Mouse (Mus musculus) spleen, embryonic (tissue): ENCODE measurements around the gene Mfsd12.

Experiments
- CTCF ChIA-PET: fragments of 350-600 bp; sonication (Branson Sonifier 250); formaldehyde crosslinking; loops from one replicate; lab custom pipeline; 2022; lab: Charles Lee

Mfsd12 gene

DNA sequence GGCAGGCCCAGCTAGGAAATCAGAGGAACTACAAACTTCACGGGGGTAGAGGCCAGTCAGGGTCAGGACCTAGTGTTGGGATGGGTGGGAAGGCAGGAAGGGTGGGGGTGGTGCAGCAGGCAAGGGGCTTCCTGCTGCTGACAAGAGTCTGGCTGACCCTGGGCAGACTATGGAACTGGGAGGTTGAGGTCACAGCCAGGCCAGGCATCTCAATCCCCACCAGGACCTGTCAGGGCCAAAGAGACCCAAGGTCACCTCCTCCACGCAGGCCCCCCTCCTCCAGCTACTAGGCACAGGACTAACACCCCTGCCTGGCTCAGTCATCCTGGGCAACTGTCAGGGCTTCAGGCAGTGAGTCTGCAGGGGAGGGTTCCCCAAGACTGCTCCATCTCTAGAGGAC lies 29.3 kb upstream of the Mfsd12 start:
- CTCF ChIA-PET: interaction anchor here (0.6 kb wide), 1 partner anchor 39 kb away, joined by 7 read pairs; no protein-coding TSS in a partner anchor

DNA sequence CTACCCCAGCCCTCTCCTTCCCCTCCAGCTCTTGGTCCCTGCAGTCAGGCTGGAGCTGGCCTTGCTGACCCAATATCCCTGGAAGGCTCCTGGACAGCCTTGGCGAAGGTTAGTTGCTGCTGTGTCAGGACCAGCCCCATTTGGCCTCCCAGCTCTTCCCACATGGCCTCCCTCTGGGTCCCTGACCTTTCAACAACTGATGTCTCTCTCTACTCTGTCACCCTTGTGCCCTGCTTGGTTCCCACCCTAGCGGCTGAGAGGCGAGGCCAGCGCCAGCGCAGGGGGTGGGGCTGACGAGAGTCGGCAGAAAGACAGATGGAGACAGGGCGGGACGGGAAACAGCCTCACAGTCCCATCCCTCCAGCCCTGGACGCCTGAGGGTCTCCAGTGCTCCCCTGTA lies 28.9 kb upstream of the Mfsd12 start, which contains the start of gene Tbxa2r:
Gene Tbxa2r, plus strand, starts transcription at position 346 of the 400 bp plus-strand sequence.
- CTCF ChIA-PET: no interaction called here

DNA sequence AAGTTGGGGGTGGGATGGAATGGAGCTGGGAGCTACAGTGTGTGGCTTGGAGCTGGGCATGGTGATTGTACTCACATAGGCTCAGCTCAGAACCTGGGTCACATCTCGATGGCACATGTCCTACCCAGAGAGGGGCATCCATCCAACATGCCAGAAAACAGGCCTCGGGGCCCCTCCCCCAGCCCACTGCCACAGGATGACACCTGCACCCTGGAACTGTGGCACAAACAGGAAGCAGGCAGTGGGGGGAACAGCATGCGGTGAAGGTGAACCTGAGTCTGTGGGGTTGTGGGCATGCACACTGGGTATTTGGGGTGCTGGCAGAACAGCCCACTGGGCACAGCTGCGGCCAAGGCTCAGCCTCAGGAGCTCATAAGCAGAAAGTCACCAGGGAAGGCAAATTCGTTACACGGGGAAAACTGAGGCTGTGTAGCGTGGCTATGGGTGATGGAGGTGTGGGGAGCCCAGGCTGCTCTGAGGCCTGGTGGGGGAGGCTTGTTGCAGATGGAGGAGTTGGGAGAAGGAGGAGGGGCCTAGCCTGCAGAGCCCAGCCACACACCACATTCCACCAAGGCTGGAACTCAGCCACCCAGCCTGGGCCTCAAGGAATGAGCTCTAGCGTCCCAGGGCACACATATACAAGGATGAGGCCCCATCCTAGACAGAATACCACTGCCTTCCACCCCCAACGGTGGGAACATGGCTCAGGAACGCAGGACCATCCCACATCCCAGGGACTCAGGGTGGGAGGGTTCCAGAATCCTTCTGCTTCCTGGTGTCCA lies 27.9 kb upstream of the Mfsd12 start:
- CTCF ChIA-PET: interaction anchor here (1.3 kb wide), 1 partner anchor 10 kb away, joined by 3 read pairs; no protein-coding TSS in a partner anchor

DNA sequence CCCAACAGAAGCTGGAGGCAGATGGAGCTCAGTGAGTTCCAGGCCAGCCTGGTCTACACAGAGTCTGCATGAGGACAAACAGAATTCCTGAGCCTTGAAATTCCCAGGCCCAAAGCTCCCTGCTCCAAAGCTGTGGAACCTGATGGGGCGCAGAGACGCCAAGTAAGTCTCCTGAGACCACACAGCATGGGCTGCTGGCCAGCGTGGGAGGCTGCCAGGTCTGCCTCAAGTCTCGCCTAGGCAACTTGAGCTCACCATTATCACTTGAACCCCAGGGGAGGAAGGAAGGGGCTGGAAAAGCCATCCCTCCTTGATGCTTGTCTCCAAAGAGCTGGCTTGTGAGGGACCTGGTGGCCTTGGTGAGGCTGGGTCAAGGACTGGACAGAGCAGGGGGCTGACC lies 27.3 kb upstream of the Mfsd12 start:
- CTCF ChIA-PET: interaction anchor here (1.3 kb wide), 1 partner anchor 9 kb away, joined by 3 read pairs; no protein-coding TSS in a partner anchor

DNA sequence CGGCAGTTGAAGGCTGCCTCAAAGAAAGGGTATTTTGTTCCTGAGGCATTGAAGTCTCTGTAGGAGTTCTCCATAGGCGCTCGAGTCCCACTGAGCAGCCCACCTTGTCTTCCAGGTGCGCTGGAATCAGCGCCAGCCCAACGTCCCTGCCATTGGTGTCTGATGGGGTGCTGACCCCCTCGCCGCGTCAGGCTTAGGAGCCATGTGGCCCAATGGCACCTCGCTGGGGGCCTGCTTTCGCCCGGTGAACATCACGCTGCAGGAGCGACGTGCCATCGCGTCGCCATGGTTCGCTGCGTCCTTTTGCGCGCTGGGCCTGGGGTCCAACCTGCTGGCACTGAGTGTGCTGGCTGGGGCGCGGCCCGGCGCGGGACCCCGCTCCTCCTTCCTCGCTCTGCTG lies 25.0 kb upstream of the Mfsd12 start:
- CTCF ChIA-PET: interaction anchor here (0.6 kb wide), 1 partner anchor 1557 kb away, joined by 4 read pairs; no protein-coding TSS in a partner anchor

DNA sequence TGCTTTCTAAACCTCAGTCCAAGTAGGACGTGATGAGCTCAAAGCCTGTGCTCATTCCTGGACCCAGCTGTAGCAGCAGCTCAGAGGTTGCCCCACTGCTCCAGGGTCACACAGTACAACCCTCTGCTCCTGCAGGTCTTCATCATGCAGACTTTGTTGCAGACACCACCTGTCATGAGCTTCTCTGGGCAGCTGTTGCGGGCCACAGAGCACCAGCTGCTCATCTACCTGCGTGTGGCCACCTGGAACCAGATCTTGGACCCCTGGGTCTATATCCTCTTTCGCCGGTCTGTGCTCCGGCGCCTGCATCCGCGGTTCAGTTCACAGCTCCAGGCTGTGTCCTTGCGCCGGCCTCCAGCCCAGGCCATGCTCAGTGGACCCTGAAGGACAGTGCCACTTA lies 23.0 kb upstream of the Mfsd12 start:
- CTCF ChIA-PET: no interaction called here

DNA sequence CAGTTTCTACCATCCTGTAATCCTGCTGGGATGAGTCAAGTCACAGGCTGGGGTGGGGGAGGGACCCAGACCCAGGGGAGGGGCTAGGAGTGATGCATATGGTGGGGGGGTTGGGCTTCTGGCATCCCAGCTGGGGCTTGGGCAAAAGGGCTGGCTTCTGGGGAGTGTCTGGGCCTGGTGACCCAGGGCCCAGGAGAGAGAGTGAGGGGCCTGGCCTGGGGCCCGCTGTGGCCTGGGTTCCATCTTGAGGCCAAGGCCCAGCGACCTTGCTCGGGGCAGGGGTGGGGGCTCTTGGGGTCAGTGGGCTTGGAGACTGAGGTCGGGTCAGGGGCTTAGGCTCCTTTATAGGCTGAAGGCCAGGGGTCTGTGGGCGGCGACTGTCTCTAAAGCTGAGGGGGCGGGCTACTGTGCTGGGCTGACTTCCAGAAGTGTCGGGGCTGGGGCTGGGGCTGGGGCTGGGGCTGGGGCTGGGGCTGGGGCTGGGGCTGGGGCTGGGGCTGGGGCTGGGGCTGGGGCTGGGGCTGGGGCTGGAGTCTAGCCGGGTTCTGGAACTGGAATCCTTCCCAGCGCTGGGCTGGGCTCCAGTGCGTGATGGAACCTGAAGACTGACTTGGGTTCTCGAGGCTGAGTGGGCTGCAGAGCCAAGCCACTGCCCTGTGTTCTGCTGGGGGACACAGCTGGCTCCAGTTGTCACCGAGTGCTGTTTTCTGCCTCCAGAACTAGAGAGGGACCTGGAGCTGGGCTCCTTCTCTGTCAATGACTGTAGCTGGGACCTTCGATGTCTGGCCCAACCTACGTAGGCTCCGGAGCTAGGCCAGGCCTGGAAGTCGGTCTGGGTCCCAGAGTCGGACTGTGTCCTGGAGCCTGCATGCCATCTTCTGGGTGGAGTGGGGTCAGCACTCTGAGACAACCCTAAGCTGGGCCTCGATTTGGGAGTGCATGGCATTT lies 21.6 kb upstream of the Mfsd12 start:
- CTCF ChIA-PET: no interaction called here

DNA sequence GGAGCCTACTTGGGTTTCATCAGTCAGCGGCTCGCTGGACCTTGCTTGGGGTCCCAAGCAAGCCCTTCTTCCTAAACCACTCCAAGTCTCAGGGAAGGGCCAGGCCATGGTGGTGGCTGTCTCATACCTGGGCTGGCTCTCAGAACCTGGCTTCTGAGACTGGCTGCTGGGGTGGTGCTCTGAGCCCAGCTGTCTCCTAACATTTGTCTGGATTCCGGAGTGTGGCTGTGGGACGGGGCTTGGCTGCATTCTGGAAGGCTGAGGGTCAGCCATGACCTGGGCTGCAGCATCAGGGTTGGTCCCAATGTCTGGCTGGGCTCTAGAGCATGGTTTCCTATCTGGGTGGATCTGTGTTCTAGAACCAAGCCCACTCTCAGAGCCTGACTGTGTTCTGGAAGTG lies 20.7 kb upstream of the Mfsd12 start:
- CTCF ChIA-PET: no interaction called here

DNA sequence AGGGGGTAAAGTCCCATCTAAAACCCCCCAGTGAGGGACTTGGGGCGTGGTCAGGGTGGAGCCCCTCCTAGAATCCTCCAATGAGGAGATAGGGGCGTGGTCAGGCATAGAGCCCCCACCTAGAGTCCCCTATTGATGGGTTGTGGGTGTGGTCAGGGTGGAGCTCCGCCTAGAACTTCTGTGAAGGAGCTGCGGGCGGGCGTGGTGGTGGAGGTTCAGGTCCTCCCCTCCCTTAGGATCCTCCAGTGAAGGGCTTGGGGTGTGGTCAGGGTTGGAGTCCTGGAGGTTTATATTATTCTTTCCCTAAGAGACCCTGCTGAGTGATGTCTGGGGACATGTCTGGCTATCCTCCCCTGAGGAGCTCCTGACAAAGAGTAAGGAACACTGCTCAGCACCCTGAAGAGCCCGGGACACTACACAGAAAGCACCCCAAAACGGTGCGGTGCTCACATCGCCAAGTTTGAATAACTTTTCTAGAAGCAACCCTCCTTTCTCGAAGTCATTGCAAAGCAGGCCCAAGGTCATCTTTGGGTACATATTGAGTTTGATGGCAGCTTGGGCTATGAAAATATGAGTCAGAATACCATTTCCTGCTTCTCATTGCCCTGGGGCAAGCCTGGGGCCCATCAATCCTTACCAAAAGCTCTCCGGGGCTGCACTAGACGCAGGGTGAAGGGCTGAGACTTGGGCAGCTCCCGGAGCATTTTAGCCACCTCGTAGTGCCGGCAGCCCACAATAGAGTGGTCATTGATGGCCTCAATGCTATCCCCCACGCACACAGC lies 16.5 kb upstream of the Mfsd12 start:
- CTCF ChIA-PET: interaction anchor here (0.6 to 1.1 kb wide), 3 partner anchors 26 to 293 kb away, joined by 3 to 8 read pairs (median 4); no protein-coding TSS in a partner anchor

DNA sequence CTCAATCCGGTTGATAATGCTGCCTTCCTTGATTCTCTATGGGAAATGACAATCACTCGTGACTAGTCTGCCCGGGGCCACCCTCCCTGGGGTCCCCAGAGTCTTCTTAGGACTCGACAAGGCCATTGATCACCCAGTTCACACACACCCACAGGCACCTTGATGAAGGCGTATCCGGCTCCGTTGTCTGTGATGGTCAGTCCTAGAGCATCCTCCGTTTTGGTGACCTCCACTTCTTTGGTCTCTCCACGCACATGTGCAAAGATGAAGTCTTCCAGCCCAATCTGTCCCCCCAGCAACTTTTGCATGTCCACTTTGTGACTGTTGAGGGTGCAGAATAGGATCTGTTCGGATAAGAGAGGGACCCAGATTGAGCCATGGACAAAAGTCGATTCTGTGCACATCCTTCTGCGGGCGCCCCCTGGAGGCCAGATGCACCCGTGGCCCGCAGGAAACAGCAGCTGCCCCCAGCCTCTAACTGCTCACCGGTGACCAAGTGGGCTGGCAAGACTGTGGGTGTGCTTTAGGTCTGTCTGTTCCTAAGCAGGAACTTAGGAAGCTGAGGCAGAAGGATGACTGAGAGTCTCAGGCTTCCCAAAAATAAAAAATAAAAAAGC lies 15.8 kb upstream of the Mfsd12 start:
- CTCF ChIA-PET: interaction anchor here (0.7 to 1.1 kb wide), 4 partner anchors 19 to 294 kb away, joined by 3 to 8 read pairs (median 3); no protein-coding TSS in a partner anchor

DNA sequence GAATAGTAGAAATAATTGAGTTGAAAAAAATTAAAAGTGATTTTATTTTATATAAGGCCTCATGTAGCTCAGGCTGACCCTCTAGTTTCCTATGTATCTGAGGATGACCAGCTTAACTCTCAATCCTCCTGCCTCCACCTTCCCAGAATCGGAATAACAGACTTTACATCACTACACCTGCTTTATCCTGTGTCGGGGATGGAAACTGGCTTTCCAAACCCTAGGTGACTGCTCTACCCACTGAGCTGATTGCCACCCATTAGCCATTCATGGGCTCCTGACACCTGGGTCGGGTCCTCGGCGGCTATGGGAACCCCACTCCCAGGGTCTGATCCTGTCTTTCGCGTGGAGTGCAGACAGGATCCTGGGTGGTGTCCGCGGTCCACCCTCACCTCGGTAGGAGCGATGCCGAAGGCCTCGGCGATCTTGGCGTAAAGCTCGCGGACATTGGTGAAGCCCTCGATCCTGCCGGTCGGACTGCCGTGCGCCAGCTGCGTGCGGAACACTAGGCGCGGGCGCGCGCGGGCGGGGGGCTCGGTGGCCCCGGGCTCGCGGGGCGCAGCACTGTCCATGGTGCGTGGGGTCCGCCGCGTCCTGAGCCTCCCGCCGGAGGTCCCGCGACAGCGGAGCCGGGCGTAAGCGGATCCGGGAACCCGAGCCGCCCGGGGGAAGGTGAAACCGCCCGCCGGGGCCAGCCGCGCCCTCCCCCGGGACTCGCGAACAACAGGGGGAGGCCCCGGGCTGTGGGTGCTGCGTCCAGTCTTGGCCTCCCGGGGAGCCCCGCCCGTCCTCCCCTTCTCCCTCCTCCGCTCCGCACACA lies 14.4 kb upstream of the Mfsd12 start, which contains the start of gene Gipc3:
Gene Gipc3, minus strand, starts transcription at position 581 of the 820 bp plus-strand sequence.
- CTCF ChIA-PET: interaction anchor here (0.7 to 1.0 kb wide), 4 partner anchors 26 to 149 kb away, joined by 3 to 6 read pairs (median 3); no protein-coding TSS in a partner anchor

DNA sequence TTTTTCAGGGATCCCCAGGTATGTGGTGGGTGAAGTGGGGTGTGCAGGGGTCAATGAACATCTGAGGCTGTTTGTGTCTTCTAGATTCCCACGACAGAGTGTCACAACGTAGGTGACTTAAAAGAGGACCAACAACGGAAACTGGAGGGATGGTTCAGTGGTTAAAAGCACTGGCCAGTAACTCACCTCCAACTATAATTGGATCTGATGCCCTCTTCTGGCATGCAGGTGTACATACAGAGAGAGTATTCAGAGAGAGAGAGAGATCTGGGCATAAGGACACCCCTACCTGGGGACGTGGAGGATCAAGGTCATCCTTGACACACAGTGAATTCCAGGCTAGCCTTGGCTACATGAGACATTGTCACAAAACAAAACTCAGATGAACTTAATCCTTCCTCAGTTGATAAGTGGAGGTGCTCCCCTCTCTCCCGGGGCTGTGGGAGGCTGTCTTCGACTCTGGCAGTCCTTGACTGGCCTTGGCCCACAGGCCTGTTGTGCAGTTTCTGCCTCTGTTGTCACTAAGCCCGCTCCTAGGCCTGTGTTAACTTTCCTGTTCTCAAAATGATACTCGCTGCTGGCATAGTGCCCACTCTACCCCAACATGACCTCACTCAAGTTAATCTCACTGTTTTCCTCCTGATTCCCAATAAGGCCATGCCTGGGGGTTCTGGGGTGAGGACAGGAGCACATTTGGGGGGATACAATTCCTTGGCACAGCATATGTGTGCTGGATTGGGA lies 12.7 kb upstream of the Mfsd12 start:
- CTCF ChIA-PET: no interaction called here

DNA sequence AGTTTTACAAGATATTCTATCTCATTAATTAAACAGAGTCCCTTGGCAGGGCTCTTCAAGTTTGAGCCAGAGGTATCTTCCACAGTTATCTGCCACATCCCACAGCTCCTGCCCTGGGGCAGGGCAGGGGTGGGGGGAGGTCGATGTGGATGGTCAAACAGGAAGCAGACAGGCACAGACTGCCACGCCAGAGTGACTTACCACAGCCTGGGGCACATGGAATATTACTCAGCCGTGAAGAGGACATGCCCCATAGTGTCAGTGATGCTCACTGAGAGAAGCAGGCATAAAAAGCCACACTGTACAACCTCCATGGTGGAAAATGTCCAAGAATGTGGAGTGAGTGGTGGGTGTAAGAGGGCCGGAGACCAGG lies 12.1 kb upstream of the Mfsd12 start:
- CTCF ChIA-PET: interaction anchor here (1.4 kb wide), 1 partner anchor 27 kb away, joined by 3 read pairs; no protein-coding TSS in a partner anchor

DNA sequence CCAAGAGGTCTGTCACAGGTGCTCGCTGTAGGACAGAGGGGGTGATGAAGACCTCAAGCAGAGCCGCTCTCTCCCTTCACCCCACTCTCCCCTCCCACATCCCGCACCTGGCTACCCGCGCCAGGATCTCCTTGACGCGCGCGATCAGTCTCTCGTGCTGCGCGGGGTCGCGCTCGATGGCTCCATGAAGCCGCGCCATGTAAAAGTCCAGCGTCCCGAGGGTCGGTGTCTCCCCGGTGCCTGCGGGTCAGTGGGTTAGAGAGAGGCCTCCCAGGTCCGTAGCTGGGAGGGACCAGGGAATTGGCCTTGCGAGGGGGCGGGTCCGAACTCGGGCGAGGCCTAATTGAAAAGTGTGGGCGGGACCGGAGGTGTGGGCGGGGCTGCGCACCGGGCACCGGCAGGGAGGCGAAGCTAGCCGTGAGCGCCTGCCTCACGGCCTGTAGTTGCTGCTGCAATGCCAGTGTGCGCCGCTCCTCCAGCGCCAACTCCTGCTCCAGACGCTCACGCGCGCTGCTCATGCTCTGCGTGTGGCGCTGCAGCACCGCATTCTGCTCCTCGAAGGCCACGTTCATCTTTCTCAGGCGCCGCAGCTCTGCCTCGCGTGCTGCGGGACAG lies 10.7 kb upstream of the Mfsd12 start:
- CTCF ChIA-PET: interaction anchor here (0.5 to 1.4 kb wide), 4 partner anchors 29 to 139 kb away, joined by 3 to 6 read pairs (median 4); no protein-coding TSS in a partner anchor

DNA sequence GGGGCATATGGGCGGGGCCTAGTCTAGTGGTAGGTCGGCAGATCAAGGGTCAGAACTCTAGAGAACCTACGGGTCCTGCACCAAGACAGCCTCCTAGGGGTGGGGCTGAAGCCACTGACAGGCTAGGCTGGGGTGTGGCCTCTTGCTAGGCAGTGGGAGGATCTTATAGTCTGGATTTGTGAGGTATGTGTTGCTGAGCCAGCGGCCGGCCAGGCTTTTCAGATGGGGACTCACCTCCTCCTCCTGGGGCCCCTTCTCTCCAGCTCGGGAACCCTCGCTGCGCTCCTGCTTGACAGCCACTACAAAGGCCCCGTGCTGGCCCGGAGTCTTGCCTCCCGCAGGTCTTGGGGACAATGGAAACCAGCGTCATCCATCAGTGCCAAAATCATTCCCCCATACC lies 8.1 kb upstream of the Mfsd12 start:
- CTCF ChIA-PET: no interaction called here

DNA sequence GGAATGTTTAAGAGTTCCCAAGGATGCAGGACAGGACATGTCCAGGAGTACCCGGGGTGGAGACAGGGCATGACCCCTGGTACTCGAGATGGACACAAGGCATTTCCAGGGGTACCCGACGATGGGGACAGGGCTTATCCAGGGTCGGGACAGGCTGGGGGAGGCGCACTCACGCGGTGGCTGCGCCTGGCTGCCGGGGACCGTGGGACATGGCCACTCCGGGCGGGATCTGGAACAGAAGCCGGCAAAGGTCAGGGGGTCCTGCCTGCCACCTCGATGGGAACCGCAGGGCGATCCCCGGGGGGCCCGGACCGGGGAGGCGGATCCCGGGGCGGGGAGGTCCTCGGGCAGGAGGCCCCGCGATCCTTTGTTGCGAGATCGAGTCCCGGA lies 7.3 kb upstream of the Mfsd12 start:
- CTCF ChIA-PET: no interaction called here

DNA sequence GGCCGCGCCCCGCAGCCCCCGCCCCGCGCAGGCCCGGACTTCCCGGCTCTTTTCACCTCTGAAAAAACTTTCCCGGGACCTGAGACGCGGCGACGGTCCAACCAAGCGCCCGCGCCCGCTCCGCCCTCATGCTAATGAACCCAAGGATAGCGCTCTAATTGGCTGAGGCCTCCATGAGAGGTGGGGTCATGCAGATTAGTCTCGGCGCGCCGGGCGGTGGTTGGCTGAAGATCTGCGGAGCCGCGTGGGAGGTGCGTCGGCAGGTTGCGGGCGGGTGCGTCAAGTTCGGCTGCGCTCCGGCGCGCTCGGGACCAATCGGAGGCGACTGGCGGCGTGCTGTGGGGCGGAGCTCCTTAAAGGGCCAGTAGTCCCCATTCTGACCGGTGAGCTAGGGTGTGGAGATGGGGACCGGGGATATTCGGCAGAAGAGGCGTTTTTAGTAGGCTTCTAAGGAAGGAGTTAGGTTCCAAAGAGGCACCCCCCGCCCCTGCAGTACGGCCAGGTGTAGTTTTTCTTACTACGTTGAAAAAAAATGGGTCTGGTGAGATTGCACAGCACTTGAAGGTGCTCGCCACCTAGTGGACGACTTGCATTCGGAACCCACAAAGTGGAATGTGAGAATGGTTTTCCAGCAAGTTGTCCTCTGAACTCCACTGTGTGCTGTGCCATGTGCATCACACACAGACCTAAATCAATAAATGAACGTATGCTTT lies 6.8 kb upstream of the Mfsd12 start, which contains the start of gene Hmg20b:
Gene Hmg20b, minus strand, starts transcription at position 130 of the 713 bp plus-strand sequence.
- CTCF ChIA-PET: no interaction called here
